Mouse (Mus musculus): ENCODE data around the gene Vps54.
"Not testable (repeated sequence)": the region's sequence is repeated elsewhere in the genome, so short reads cannot be mapped to it uniquely, and the experiment has no call there.

Vps54 gene

GRCm38 (mm10) chr11:21241351-21241750 lies 2.3 kb downstream of the Vps54 start:
- DNase-seq (ENCODE audit: low spot score in 2 of 2): no peak

DNA sequence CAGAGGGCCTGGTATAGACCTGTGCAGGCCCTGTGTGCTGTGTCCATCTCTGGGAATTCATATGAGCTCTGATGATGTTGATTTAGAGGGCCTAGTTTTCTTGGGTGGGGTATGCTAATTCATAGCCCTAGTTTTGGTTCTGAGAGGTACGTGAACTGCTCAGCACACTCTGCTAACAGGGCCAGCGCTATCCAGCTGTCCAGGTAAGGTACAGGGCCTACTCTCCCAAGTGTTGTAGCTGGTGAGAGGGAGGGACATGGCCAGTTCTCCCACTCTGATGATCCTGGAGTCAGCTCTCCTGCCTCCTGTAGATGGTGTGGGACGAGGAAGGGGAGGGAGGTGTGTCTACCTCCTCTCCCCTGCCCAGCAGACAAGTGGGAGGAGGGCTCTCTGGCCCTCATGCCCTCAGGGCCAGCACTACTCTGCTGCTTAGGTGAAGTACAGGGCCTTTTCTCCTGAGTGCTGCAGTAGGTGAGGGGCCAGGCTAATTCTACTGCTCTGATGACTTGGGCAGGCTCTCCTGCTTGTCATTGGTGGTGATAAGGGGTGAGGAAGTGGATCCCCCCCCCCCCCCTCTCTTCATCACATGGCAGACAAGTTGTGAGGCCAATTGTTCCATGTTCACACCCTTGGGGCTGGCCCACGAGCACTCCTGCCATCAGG lies 8.3 kb downstream of the Vps54 start:
- DNase-seq (ENCODE audit: low spot score in 2 of 2): no peak

GRCm38 (mm10) chr11:21247940-21248339 lies 8.9 kb downstream of the Vps54 start:
- no peak for DNase-seq (ENCODE audit: low spot score in 2 of 2)

DNA sequence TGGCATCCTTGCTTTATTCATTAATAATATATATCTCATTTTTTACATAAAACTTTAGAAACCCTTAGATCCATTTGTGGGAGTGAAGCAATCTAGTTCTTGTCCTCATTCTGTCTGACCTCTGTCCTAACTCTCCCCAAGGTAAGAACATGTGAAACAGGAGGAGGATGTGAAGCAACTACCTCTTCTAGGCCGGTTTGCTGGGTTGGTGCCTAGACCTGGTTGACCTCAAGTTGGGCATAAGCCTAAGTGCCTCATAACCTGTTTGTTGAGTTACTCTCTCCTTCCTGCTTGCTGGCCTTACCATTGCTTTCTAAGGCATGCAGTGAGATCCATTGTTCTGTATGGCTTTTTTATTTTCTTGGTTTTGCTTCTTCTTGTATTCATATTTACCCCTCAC lies 11.3 kb downstream of the Vps54 start:
- DNase-seq (ENCODE audit: low spot score in 2 of 2): no peak

DNA sequence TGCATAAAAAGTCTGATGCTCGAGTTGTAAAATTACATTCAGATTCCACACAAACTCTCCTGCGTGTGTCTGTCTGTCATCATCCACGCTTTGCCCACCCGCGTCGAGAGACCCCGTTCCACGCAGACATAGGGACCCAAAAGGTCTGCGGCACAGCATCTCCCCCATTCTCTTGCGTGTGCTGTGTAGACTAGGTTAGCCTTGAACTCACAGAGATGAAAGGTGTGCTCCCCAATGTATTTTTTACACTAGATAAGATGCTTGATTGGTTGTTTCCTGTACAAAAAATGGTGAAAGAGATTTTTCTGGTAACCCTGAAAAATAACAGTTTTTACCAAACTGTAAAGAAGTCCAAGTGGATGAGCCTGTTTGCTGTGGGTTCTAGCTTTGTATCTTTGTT lies 19.5 kb downstream of the Vps54 start:
- DNase-seq (ENCODE audit: low spot score in 2 of 2): not testable (repeated sequence)

- DNase-seq (ENCODE audit: low spot score in 2 of 2): no peak
Observed at GRCm38 (mm10) chr11:21265423-21265822, 26.3 kb downstream of the Vps54 start.

GRCm38 (mm10) chr11:21276151-21276550 lies 37.1 kb downstream of the Vps54 start:
- DNase-seq (ENCODE audit: low spot score in 2 of 2): no peak

GRCm38 (mm10) chr11:21286391-21286790 lies 47.3 kb downstream of the Vps54 start:
- DNase-seq (ENCODE audit: low spot score in 2 of 2): no peak

GRCm38 (mm10) chr11:21288153-21288552 lies 49.1 kb downstream of the Vps54 start:
- not testable (repeated sequence) for DNase-seq (ENCODE audit: low spot score in 2 of 2)

GRCm38 (mm10) chr11:21295486-21295885 lies 56.4 kb downstream of the Vps54 start:
- no peak for DNase-seq (ENCODE audit: low spot score in 2 of 2)

DNA sequence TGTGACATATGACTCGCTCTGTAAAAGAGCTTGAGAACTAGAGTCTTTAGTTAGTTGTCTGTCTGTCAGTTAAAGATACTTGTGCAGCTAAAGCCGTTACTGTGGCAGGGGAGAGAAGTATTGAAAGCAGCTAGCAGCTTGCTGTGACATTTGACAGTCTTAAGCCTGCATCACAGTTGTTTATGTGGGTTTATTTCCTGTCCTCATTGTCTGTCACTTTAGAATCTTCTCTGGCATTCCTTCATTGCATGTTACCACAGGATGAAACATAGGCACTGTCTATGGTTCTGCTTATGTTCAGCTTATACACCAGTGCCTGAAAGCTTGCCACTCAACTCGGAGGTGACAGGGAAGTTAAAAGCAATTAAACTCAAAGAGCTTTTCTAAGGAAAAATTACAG lies 64.5 kb downstream of the Vps54 start:
- no peak for DNase-seq (ENCODE audit: low spot score in 2 of 2)

DNA sequence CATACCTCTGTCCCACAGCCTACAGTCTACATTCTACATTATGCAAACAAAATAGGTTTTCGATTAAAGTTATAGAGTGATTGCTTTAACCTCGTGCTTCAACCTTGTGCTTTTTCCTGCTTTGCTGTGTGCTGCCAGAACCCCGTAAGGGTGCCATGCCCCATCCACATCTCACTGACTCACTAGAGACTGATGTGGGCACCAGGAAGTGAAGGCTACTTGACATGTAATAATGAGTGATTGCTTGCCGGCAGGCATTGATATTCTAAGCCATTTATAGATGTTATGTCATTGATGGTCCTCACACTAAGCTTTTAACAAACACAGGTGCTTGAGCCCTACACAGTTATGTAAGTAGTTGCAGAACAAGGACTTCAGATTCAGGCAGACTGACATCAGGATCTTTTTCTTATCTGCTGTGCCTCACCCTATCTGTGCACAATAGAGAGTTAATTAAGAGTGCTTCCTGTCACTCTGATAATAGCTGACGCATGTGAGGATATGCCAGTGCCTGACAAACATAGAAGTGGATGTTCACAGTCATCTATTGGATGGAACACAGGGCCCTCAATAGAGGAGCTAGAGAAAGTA lies 68.1 kb downstream of the Vps54 start:
- DNase-seq (ENCODE audit: low spot score in 2 of 2): no peak

- no peak for DNase-seq (ENCODE audit: low spot score in 2 of 2)
Observed at GRCm38 (mm10) chr11:21308119-21308518, 69.0 kb downstream of the Vps54 start.

- no peak for DNase-seq (ENCODE audit: low spot score in 2 of 2)
Observed at GRCm38 (mm10) chr11:21309516-21309915, 70.4 kb downstream of the Vps54 start.

DNA sequence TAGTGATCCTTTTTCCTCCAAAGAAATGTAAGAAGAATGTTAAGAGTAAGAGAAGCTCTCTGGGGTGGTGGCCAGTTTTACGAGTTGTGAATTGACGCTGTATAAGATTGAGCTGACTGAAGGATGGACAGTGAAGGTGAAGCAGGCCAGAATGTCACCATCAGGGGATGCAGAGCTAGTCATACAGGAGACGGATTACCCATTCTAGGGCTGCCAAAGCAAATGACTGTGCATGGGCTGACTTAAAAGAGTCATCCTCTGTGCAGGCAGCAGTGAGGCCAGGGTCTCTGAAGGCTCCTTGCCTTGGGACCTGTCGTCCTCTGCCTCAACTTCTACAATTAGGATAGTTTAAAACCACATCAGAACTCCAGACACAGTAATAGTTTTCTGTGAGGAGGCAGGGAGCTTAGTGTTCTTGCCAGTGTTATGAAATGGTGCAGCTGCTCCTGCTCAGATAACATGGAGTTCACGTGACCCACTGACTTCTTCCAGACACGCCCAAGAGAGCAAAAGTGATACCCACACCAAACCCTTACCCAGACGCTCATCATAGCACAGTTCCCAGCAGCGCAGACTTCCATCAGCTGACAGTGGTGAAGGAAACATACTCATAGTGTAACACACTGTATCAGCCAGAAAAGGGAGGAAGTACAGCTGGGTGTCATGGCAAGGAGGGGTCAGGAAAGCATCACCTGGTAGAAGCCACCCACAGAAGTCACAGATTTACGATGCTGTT lies 75.0 kb downstream of the Vps54 start:
- DNase-seq (ENCODE audit: low spot score in 2 of 2): peak in 1 of 2 experiments; percentile 27

- no peak for DNase-seq (ENCODE audit: low spot score in 2 of 2)
Observed at GRCm38 (mm10) chr11:21321577-21321976, 82.5 kb downstream of the Vps54 start.

- DNase-seq (ENCODE audit: low spot score in 2 of 2): no peak
Observed at GRCm38 (mm10) chr11:21322349-21322748, 83.3 kb downstream of the Vps54 start.

DNA sequence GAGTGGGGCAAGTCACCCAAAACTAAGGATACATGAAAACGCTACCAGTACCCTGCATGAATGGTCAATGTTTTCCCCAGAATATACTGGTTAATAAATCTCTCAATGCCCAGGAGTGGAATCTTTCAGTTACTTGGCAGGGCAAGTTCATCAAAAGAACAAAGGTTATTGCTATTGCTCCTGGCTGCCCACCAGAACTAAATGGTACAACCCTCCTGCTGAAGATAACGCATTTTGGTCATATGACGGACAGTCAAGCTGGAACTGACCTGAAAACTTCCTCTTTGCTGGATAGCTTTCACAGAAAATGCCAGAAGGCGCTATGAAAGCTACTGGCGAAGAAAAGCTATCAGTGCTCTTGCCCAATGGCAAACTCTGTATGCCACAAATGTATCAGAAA lies 86.7 kb downstream of the Vps54 start:
- DNase-seq (ENCODE audit: low spot score in 2 of 2): no peak

GRCm38 (mm10) chr11:21326770-21327169 lies 87.7 kb downstream of the Vps54 start:
- DNase-seq (ENCODE audit: low spot score in 2 of 2): no peak

- DNase-seq (ENCODE audit: low spot score in 2 of 2): no peak
Observed at GRCm38 (mm10) chr11:21327486-21327885, 88.4 kb downstream of the Vps54 start.

DNA sequence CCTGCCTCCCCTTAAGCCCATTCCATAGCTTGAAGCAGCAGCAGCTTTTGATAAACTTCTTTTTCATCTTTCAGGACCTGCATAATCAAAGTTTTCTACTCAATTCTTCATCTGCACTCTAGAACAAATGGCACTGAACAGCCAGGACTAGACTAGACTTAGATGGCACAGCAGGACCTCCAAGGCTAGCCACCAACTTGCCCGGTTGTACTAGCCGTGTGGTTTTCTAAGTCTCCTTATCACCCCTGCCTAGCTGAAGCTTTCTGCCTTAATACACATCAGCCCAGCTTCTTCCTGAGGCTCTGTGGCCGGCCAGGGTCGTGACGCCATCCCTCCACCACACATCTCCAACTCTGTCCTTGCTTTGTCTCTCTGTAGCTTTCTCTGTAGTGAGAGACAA lies 89.1 kb downstream of the Vps54 start:
- no peak for DNase-seq (ENCODE audit: low spot score in 2 of 2)

DNA sequence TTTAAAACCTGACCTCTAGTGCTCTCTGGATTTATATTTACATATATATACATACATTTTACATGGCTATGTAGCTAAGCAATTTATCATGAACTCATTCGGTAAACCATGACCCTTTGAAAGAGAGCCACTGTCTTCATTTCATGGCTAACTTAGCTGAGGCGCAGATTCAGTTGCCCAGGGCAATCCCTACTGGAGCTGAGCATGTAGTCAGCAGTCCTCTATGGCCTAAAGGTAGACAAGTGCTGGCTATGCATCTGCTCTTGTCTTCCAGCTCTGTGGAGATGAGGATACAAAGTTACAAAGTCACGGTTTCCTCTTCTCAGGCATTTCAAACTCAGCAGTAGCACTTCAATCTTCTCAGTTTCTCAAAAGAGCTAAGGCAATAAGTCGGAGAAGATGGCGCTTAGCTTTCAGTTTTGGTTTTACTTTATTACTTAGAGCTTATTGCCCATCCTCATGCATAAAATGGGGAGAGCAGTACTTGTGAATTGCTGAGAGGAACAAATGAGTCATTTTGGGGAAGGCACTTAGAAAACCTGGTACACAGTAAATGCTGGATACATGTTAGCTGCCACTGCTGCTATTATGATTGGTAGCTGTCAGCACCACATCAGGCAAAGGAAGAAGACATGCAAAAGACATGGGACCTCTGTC lies 93.7 kb downstream of the Vps54 start:
- DNase-seq (ENCODE audit: low spot score in 2 of 2): no peak

DNA sequence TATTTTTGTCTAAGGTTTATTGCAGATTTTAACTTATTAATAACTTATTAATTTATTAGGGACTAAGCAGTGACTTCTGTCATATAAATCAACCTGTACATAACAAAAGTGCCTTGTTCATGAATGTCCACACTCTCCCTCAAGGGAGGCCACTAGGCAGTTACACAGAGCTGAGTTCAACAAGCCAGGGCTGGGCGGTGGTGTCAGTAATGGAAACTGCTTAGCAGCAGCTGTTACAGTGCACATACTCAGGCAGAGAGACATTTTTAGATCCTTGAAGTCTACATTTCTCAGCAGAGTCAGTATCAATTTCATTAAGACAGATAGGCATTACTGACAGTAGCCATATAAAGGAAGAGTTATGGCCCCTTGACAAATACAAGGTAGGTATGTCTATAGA lies 98.8 kb downstream of the Vps54 start:
- no peak for DNase-seq (ENCODE audit: low spot score in 2 of 2)
